Mouse (Mus musculus) heart, adult 8-10 months (tissue): Measurements from ENCODE around the gene Asic3. TPM values are rescaled to one million over a fixed set of nuclear protein-coding genes. Genes with fewer than 3 reads are reported as not detected.
"Not testable (repeated sequence)": the region's sequence is repeated elsewhere in the genome, so short reads cannot be mapped to it uniquely, and the experiment has no call there.

Experiments
- DNase-seq: peaks from one replicate; pipeline ENCODE4 v3.0.0; 2022; ENCODE audit warnings: low spot score
- total RNA-seq, 4 experiments: library from RNA; stranded (reverse); gene quantifications; 2 replicates each; pipeline ENCODE4 v1.2.4; 2022

Asic3 gene
- total RNA-seq, 4 experiments from 2014 or later, result 0.16 TPM; not detected in 3

DNA sequence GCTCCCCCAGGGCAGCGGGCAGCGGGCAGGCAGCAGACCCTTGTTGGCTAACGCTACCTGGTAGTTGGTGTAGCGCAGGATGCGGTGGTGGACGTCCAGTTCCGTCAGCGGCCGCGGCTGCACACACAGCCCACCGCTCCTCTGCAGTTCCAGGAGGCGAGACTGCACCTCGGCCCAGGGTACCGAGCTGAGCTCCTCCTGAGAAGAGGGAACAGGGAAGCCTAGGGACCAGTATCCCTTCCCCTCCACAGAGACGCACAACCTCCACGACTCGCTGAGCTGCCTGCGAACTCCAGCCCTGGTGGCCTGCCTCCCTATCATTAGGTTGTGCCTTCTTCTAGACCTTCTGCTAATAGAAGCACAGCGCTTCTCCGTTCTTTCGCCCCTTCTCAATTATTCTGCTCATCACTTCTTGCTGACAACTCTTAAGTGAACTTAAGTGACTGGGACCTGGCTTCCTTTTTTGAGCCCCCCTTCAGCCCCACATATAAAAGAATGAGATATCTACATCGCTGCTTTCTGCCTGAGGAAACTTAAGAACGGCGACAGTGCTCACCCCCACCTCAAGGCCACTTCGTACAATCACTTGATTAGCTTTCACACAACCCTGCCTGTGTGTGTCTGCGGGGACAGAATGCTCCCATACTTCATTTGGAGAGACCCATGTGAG lies 24.8 kb upstream of the Asic3 start:
- DNase-seq, result no peak

DNA sequence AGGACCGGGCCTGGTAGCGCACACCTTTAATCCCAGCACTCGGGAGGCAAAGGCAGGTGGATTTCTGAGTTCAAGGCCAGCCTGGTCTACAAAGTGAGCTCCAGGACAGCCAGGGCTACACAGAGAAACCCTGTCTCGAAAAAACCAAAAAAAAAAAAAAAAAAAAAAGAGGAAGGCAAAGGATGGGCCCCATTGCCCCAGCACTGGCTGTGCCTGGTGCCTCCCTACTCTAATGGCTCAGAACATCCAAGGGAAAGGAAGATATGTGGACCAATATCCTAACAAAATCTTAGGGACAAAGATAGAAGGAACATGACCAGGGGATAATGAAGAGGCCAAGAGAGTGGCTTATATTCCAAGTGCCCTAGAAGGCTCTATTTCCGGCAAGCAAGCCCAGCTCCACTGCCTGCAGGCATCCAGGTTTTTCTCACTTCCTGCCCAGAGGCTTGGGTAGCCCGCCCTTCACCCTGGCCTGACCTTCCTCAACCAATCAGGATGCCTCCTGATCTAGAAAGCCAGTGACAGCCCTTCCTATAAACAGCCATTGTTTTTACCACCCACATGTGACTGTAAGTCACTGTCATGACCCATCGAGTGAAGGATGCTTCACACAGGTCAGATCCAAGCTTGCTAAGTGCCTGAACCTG lies 24.1 kb upstream of the Asic3 start:
- no peak for DNase-seq

DNA sequence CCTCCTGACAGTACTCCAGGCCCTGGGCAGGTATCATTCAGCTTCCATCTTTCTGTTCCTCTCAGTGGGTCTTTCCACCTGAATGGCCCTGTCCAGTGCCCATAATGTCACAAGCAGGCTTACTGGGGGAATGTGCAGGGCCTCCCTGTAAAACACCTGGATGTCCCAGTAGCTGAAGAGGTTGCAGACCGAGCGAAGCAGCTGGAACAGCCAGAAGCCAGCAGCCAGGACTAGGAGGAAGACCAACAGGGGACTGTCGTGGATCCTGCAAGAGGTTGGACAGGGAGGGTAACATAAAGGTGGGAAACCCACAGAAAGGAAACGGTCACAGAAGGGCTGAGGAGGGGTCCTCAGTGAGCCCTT lies 23.6 kb upstream of the Asic3 start:
- no peak for DNase-seq

DNA sequence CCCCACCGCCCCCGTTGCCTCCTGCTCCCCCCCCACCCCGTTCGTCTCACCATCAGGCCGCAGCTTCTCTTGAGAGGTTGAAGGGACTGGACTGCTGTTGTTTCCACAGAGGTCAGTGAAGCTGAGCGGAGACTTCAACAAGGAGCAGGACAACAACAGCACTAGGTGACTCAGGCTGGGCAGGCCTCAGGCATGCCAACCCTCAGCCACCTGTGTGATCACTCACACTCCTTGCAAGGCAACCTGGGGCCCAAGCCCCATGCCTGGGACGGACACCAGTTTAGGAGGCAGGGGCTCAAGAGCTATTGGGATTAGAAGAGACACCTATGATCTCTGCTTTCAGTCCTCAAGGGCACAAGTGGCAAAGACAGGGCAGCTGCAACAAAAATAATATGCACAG lies 21.3 kb upstream of the Asic3 start, which contains the start of gene Atg9b:
Atg9b (minus strand) TSS at position 280 of the 400 bp plus-strand sequence.
- no peak for DNase-seq

DNA sequence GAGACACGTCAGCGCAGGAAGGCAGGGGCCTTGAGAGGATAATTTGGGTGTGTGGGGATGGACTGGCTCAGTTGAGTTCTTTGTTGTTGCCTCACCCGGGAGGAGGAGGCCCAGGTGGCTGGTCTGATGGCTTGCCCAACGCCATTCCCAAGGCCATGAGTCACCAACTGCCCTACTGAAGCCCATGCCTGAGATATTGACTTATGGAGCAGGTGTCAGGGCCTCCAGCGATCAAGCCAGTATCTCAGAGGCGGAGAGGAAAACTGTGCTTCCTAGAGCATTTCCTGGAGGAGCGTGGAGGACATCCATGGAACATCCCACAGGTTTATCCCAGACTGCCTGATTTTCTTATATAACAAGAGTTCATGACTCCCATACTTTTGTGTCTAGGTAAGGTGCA lies 20.5 kb upstream of the Asic3 start:
- no peak for DNase-seq

DNA sequence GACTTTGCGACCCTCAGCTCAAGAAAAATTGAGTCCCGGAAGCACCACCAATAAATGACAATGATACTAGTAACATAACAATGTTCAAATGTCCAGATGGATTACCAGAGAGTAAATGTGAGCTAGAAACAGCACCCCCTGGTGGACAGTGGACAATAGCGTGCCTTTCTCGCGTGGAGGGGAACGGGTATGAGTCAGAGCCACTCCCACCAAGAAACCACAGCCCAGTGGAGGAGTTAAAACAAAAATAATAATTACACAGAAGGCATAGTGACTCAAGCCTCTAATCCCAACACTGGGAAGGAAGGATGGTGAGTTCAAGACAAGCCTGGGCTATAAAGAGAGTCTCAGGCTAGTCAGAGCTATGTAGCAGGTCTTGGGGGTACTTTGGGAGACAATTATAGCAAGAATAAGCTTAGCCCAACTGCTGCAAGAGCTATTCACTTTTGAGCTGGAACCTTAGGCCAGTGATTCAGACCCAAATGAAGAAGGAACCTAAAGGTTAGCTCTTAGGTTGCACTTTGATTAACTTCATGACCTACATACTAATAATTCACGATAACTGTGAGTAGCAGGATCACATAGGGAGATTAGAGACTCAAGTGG lies 19.7 kb upstream of the Asic3 start, which contains the start of gene Abcb8:
Abcb8 (plus strand) TSS at position 272 of the 606 bp plus-strand sequence.
- peak; percentile 91 for DNase-seq

DNA sequence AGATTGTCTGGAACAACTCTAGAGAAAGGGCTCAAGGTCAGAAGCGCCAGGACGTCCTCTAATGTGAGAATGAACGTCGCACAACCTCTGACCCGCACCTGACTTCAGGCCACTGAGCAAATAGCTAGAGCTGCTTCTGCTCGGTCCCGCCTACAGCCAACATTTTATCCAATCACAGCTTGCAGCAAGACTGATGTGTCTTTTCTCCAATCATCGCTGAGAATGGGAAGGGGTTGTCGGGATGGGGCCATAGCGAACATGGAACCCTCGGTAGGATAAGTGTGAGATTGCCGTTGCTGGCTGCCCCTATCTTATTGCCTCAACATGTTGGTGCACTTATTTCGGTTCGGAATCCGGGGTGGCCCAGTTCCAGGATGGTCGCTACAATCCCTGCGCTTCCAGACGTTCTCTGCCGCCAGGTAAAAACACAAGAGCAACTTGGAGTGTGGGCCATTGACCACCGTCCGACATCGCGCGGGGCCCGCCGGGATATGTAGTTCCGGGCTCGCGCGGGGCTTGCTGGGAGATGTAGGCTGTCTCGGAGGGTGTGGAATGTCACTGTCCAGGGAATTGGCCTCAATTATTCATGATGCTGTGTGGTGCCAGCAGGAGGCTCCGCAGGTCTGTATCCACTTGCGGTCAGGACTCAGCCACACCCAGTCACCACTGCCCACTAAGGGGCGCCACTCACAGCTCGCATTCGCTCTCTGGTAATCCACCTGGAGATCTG lies 18.9 kb upstream of the Asic3 start:
- peak; percentile 98 for DNase-seq

DNA sequence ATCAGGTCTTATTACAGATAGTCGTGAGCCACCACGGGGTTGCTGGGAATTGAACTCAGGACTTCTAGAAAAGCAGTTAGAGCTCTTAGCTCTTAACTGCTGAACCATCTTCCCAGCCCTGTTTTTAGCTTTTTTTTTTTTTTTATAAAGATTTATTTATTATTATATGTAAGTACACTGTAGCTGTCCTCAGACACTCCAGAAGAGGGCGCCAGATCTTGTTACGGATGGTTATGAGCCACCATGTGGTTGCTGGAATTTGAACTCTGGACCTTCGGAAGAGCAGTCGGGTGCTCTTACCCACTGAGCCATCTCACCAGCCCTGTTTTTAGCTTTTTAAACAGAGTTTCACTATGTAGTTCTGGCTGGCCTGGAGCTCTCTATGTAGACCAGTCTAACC lies 16.9 kb upstream of the Asic3 start:
- DNase-seq, result not testable (repeated sequence)

DNA sequence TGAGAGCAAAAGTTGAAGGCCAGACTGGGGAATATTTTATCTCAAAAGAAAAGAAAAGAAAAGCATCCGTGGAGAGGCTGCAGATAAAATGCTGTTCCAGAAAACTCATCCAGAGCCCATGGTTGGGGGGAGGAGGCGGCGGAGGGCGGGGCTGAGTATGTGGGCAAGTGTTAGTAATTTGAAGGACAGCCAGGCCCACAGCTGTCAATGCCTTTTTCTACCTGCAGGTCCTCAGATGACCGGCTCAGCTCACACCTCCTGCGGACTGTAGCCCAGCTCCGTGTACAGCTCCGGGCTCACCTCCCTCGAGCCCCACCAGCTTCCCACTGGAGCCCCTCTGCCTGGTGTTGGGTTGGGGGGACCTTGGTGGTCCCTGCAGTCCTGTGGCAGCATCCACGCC lies 13.5 kb upstream of the Asic3 start:
- DNase-seq, result no peak

DNA sequence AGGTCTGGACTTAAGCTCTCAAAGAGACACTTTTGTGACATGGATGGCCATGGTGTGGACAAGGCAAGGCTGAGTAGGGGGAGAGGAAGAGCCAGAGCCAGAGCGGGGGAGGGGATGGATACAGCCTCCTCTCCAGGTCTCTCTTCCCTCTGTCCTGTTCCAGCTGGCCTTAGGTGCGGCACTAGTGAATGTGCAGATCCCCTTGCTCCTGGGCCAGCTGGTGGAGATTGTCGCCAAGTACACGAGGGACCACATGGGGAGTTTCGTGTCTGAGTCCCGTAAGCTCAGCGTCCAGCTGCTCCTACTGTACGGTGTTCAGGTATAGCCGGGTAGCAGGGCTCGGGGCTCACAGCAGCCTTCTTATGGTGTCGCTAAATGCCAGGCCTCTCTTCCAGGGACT lies 12.8 kb upstream of the Asic3 start:
- no peak for DNase-seq

DNA sequence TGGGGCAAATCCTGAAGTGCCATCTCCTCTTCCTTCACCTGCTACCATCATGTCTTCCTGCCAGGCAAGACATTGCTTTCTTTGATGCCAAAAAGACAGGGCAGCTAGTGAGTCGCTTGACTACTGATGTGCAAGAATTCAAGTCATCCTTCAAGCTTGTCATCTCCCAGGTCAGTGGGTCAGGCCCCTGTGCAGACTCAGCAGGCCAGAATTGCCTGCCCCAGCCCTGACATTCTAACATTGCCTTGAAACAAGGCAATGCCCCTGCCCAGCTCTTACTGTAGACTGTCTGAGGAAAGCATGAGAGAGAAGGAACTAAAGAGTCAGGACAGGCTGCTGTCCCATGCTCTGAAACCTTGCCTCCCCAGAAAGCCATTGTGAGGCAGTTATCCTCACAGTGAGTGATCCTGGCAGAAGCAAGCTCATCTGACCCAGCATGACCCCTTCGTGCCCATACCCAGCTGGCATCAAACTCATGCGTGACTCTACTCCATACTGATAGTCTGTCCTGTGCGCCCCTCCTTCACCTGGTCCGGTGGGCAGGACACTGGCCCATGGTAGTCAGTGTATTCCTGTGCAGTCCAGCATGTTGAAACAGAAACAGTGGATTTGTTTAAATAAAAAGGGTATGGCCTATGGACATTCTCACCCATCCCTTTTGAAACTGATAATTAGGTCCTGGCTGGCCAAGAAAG lies 12.1 kb upstream of the Asic3 start:
- DNase-seq, result no peak

DNA sequence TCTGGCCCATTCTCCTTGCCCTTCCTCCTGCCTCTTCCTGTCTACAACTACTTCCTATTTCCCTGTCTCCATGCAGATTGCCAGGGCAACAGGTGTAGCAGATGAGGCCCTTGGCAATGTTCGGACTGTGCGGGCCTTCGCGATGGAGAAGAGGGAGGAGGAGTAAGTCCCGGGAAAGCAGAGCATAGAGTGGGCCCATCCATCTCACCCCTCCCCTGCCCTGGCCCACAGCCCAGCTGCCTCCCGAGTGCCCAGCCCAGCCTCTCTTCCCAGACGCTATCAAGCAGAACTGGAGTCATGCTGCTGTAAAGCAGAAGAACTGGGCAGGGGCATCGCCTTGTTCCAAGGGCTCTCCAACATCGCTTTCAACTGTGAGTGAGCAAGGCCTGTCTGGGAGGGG lies 11.2 kb upstream of the Asic3 start:
- DNase-seq, result no peak

DNA sequence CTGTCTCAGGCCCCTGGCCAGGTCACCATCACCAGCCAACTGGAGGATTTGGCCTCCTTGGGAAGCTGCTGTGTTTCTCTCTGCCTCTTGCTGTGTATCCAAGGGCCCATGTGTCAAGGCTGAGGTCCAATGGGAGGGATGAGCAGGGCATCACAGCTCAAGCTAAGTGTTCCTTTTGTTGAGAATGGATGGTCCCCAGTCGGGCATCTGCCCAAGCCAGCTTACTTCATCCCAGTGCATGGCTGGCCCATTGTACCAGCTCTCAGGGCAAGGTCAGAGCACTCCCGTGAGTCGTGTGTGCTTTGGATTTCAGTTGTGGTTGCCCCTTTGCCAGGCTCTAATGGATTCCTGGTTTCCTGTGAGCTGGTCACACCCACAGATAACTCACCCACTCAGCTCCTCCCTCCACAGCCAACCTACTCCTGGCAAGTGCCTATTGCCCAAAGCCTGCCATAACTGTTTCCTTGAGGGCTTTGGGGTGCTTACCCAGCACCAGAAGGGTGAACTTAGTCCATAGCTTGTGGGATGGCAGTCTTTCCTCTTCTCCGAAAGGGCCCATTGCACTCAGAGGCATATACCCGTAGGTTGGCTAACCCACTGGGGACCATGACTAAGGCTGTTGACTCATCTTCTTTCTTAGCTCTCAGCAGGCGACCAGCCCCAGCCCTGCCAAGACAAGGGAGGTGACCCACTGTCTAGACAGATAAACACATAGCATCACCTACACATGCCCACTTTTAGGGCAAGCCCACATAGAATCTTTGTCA lies 8.4 kb upstream of the Asic3 start:
- DNase-seq, result no peak

DNA sequence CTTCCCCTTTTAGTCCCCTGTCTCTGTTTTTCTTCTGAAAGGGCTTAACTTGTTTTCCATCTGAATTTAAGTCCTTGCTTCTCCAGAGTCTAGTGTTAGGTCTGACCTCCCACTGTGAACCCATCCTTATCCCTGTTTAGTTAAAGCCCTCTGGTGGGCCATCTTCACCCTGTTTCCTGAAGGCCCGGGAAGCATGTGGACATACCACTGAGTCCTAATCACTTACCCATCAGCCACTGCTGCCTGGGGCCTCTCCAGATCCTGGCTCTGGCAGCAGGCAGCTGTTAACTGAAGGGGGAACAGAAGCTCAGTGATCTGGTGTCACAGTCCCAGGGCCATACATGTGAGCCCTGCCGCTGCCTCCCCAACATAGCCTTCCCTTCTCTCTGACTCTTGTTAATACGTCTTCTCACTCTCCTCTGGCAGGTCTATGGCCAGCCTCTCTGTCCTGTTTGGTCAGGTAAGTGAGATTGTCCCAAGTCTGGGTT lies 7.8 kb upstream of the Asic3 start:
- no peak for DNase-seq

DNA sequence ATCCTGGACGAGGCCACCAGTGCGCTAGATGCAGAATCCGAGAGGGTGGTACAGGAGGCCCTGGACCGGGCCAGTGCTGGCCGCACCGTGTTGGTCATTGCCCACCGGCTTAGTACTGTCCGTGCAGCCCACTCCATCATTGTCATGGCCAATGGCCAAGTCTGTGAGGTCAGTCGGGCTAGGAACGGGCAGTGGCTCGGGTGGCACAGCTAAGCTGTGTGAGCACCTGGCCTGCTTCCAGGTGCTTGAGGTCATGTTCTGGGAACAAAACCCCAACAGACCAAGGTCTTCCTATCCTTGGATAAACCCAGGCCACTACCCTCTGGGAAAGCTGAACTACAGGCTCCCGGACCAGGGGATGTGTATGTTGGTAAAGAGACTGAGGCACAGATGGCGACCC lies 4.5 kb upstream of the Asic3 start:
- DNase-seq, result no peak

DNA sequence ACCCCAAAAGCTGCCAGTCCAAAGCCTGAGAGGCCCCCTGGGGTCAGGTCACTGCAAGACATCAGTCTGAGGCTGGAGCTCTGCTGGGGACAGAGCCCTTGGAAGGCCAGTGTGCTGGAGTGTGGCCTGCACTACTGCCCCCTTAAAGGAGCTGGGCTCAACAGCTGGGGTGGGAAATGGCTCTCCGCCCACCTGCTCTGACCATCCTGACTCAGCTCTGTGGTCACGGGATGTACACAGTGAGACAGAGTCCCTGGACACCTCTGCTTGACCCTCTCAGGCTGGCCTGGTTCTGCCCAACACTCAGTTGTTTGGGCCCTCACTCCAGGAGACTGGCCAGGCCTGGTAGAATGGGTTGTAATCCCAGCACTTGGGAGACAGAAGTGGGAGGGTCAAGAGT lies 3.7 kb upstream of the Asic3 start:
- DNase-seq, result no peak

DNA sequence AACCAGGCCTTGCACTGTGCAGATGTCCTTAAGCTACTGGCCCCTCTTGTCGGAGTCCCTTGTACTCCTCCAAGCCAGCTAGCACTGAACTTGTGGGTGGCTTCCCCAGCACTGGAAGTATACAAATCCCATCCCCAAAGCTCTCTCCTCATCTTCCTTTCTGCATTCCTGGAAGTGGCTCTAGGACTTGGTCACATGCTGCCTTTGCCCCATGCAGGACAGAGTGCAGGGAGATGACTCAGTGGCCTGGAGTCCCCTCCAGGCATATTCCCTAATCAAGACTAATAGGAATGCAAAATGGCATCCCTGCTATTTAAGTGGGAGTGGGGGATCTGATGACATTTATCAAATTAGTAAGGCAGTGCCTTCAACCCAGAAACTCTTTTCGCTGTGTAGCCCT lies 1.1 kb upstream of the Asic3 start:
- no peak for DNase-seq

DNA sequence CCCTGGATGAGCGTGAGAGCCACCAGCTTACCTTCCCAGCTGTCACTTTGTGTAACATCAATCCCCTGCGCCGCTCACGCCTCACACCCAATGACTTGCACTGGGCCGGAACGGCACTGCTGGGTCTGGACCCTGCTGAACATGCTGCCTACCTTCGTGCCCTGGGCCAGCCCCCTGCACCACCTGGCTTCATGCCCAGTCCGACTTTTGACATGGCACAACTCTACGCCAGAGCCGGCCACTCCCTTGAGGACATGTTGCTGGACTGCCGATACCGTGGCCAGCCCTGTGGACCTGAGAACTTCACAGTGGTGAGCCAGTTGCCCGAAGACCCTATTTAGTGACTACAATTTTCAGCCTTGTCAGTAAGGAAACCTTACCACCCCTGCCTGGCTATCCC lies 746 bp downstream of the Asic3 start:
- DNase-seq, result no peak

DNA sequence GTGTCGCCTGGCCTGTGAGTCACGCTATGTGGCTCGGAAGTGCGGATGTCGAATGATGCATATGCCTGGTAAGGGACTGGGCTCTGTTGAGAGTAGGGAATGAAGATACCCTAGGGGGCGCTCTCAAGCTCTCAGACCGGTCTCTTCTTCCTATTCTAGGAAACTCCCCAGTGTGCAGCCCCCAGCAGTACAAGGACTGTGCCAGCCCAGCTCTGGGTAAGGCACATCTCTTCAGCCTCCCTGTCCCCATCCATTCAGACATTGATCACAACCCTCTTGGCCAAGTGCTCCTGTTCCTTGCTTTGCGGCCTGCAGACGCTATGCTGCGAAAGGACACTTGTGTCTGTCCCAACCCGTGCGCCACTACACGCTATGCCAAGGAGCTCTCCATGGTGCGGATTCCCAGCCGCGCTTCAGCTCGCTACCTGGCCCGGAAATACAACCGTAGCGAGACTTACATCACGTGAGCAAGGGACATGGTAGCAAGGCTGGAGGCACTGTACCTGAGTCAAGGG lies 3.1 kb downstream of the Asic3 start:
- DNase-seq, result peak; percentile 68

DNA sequence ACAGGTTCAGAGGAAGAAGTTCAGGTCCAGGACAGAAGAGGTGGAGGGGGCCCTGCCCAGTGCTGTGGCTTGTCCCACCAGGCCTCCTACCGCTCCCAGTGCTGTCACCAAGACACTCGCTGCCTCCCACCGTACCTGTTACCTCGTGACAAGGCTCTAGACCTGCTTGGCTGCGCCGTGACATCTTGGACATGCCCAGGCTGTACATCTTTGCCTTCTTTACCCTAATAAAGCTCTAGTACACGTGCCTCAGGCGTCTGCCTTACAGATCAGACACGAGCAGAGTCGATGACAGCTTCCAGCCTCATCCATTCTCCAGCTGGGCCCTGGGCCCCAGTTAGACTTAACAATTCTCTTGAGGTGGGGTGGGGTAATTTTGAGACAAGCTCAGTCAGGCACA lies 4.4 kb downstream of the Asic3 start:
- no peak for DNase-seq

DNA sequence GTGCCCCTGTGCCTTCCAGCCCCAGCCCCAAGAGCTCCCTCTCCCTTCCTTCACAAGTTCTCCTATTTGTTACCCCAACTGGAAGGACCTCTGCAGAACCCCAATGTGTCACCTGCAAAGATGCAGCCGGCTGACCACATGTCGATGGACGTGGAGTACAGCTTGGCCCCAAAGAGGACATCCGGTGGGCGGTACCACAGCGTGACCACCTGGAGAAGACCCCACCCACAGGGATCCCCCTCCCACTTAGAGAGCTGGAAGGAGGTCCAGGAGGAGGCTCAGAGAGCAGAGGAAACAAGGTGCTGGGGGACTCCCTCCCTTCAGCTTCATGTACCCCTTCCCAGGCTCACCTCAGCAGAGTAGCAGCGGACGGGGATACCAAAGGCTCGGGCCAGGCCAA lies 7.2 kb downstream of the Asic3 start:
- DNase-seq, result no peak
